Mouse (Mus musculus) limb, embryonic 15.5 days (tissue): ENCODE data around the gene Ceacam15. TPM values are rescaled to one million over a fixed set of nuclear protein-coding genes. Genes with fewer than 3 reads are reported as not detected.
"Not testable (repeated sequence)": the region's sequence is repeated elsewhere in the genome, so short reads cannot be mapped to it uniquely, and the experiment has no call there.

Source experiments
- ATAC-seq: fragments of 200-750 bp; cut with Nextera tagmentation; 2 replicates; pipeline ENCODE4 v1.8.0; 2017; ENCODE audit warnings: low read depth, moderate TSS enrichment; ENCODE audit not compliant: insufficient number of reproducible peaks, low FRiP score, low TSS enrichment
- H3K27ac ChIP-seq: fragments of 300-500 bp; sonication (generic); 2 replicates; pipeline ENCODE4 v1.5.1; 2015; ENCODE audit warnings: moderate library complexity, mild to moderate bottlenecking, inconsistent platforms
- H3K27me3 ChIP-seq: fragments of 300-500 bp; sonication (generic); 2 replicates; pipeline ENCODE4 v1.6.1; 2015; ENCODE audit warnings: inconsistent platforms
- H3K36me3 ChIP-seq: fragments of 300-500 bp; sonication (generic); 2 replicates; pipeline ENCODE4 v1.6.1; 2015; ENCODE audit warnings: inconsistent platforms
- H3K4me1 ChIP-seq: fragments of 300-500 bp; sonication (generic); 2 replicates; pipeline ENCODE4 v1.6.1; 2015; ENCODE audit warnings: inconsistent platforms
- H3K4me2 ChIP-seq: fragments of 300-500 bp; sonication (generic); 2 replicates; pipeline ENCODE4 v1.6.1; 2015; ENCODE audit warnings: mild to moderate bottlenecking, inconsistent platforms
- H3K4me3 ChIP-seq: fragments of 300-500 bp; sonication (generic); 2 replicates; pipeline ENCODE4 v1.5.1; 2015; ENCODE audit warnings: mild to moderate bottlenecking, inconsistent platforms
- H3K9ac ChIP-seq: fragments of 300-500 bp; sonication (generic); 2 replicates; pipeline ENCODE4 v1.6.1; 2015; ENCODE audit warnings: inconsistent platforms
- H3K9me3 ChIP-seq: fragments of 300-500 bp; sonication (generic); 2 replicates; pipeline ENCODE4 v1.6.1; 2016; ENCODE audit warnings: inconsistent platforms
- WGBS: fragments of 180-500 bp; shearing (Covaris S2); methylation state at CpG from one replicate; pipeline ENCODE4 v1.1.7; 2015; 5-methylcytosine and 5-hydroxymethylcytosine counted together
- polyA plus RNA-seq: library from polyadenylated mRNA; unstranded; fragments of >200 nt; fragmentation: Nextera tagmentation; extraction: Ambion mirVana; gene quantifications from 2 replicates; pipeline ENCODE4 v1.2.1, GENCODE M21; 2015

Gene Ceacam15
- not detected in 2 replicates for polyA plus RNA-seq

DNA sequence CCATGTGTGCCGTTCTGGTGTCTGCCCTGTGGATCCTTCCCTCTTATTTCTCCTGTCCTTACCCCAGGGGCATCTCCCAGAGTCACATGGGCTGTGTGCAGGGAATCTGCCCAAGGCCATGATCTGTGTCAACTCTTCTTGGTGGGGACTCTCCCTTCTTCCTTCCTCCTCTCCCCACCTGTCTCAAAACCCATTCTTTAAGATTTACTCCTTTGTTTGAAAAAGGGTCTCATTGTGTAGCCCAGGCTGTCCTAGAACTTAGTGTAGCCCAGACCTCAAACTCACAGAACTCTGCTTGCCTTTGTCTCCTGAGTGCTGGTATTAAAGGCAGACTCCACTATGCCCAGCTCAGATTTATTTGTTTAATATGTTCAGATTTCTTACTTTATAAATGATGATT, at the start of gene Ceacam15:
Ceacam15 (minus strand) TSS at position 101 of the 400 bp plus-strand sequence.
- H3K9ac ChIP-seq = no peak within 1 kb of the TSS
- 48% methylated on average over 1 of the region's 1 CpGs for WGBS
- H3K27ac ChIP-seq = no peak within 1 kb of the TSS
- H3K4me2 ChIP-seq = no peak within 1 kb of the TSS
- no peaks in the 10 kb centered on the region for H3K36me3 ChIP-seq
- H3K4me3 ChIP-seq = no peak within 1 kb of the TSS
- H3K9me3 ChIP-seq = no peaks in the 10 kb centered on the region
- no peak for ATAC-seq
- no peaks in the 10 kb centered on the region for H3K4me1 ChIP-seq
- H3K27me3 ChIP-seq = no peaks in the 10 kb centered on the region

DNA sequence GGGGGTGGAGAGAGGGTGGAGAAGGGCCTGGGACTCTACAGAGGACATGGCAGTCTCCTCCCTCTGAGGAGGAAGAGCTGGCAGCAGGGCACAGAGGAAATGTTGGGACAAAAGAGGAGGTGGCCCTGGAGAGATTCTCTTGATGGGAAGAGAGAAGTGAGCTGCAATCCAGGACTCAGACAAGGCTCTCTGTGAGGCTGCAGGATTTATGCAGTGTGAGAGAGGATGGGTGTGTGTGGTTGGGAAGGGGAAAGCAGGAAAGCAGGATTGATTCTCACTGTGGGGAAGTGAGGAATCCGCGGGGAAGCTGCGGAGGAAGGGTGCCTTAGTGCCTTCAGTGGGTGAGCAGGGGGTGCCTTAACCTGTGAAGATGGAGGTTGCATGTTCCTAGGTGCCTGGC, 47.0 kb upstream of the Ceacam15 start:
- H3K9me3 ChIP-seq, H3K27me3 ChIP-seq, H3K4me1 ChIP-seq, H3K27ac ChIP-seq, H3K4me2 ChIP-seq, H3K36me3 ChIP-seq, H3K9ac ChIP-seq, H3K4me3 ChIP-seq, ATAC-seq: not testable (repeated sequence)
- WGBS = 77% methylated on average over 3 of the region's 3 CpGs

DNA sequence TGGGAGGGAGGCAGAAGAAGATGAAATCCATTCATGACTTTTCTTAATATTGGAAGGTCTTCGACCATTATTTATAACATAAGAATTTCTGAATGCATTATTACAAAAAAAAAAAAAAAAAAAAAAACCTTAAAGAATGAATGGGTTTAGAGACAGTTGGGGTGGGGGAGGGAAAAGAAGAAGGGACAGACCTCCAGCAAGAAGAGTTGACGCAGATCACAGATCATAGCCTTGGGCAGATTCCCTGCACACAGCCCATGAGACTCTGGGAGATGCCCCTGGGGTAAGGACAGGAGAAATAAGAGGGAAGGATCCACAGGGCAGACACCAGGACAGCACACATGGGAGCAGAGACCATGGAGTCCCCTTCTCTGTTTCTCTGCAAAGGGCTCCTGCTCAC, 46.1 kb upstream of the Ceacam15 start, which contains the start of gene Ceacam9:
Ceacam9 (plus strand) TSS at position 301 of the 400 bp plus-strand sequence.
- Histone ChIP-seq H3K9me3 (no peaks in the 10 kb centered on the region), H3K27ac (no peak within 1 kb of the TSS), H3K27me3 (no peaks in the 10 kb centered on the region), H3K4me2 (no peak within 1 kb of the TSS), H3K9ac (no peak within 1 kb of the TSS), H3K4me1 (no peaks in the 10 kb centered on the region), H3K4me3 (no peak within 1 kb of the TSS), H3K36me3 (no peaks in the 10 kb centered on the region)
- WGBS = 71% methylated on average over 2 of the region's 2 CpGs
- ATAC-seq = no peak

DNA sequence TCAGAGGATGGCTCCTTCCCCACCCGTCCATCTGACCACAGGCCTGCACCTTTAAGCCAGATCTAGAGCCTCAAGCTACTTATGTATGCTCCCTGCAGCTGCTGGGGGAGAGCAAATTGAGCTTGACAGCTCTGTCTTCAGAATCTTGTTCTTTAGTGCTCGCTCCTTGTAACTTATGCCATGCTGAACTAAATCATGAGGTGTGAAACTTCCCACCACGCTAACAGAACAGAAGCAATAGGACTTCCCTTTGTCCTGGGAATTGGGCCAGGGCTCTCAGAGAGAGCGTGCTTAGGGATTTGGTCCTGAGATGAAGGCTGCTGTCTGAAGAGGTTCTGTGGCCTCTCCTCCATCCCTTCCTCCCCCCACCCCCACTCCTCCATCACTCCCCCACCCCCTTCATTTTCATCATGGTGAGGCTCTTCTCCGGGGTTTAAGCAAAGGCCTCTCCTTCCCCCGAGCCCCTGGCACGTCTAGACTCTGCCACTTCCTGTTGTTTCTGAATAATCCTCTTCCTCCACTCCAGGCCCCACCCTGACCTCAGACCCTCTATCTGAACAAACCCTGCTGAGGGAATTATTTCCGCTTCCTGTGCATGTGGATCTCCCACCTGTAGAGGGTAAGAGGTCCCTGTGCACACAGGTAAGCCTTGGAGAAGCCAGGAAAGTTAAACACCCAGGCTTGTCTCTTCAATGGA, 41.1 kb upstream of the Ceacam15 start:
- not testable (repeated sequence) for ATAC-seq, H3K4me3 ChIP-seq, H3K4me2 ChIP-seq, H3K36me3 ChIP-seq, H3K4me1 ChIP-seq, H3K9me3 ChIP-seq, H3K27ac ChIP-seq, H3K9ac ChIP-seq, H3K27me3 ChIP-seq
- 36% methylated on average over 8 of the region's 8 CpGs for WGBS

DNA sequence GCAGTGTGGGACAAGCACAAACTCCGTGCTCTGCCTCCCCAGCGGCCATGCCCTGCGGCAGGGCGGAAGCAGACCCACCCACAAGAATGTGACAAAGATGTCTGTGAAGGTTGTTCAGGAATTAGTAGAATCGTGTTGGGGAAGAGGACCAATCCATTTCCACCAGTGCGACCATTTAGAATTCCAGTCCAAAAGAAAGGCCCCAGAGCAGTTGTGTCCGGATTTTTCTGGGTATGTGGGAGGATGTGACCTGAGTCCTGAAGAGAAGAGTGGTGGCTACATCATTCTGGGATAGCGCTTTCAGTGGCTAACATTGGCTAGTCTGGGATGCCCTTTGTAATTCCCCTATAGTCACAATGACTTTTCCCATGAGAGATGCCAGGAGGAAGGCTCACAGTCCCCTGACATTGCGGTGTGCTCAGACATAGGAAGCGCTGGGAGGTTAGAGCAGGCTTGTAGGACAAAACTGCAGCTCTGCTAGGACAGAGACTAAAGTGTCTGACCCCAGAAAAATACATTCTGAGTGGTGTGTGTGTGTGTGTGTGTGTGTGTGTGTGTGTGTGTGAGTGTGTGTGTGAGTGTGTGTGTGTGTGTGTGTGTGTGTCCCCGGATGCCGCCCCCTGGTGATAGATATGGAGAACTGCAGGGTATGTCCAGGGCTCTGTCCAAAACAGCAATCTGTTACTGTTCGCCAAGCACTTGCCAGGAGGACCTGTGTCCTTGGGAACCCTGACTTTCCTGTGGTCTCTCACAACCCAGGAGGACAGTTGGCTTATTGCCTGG, 37.3 kb upstream of the Ceacam15 start:
- Histone ChIP-seq H3K4me2 (no peak overlapping the region), H3K27ac (no peak overlapping the region), H3K4me1 (no peaks in the 10 kb centered on the region), H3K4me3 (no peak overlapping the region), H3K9me3 (no peaks in the 10 kb centered on the region), H3K36me3 (no peaks in the 10 kb centered on the region), H3K9ac (no peak overlapping the region), H3K27me3 (no peaks in the 10 kb centered on the region)
- no peak for ATAC-seq
- WGBS = 68% methylated on average over 13 of the region's 13 CpGs

DNA sequence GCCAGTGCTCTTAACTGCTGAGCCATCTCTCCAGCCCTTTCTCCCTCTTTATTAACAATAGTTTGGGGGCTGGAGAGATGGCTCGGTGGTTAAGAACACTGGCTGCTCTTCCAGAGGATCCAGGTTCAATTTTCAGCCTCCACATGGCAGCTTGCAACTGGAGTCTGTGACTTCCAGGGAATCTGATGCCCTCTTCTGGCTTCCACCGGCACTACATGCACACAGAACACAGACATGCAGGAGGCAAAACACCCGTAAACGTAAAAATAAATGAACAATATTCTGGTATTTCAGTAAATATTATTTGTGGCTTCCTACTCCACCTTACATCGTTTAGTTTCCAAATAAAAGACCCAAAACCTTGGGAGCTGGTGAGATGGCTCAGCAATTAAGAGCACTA, 35.1 kb upstream of the Ceacam15 start:
- no peak overlapping the region for H3K4me2 ChIP-seq
- no peak overlapping the region for H3K4me3 ChIP-seq
- no peak for ATAC-seq
- H3K27me3 ChIP-seq = no peaks in the 10 kb centered on the region
- H3K27ac ChIP-seq = no peak overlapping the region
- H3K4me1 ChIP-seq = peaks cover 7% of the 10 kb centered on the region; the same call in 1 of the 2 replicates
- H3K9ac ChIP-seq = no peak overlapping the region
- no peaks in the 10 kb centered on the region for H3K36me3 ChIP-seq
- 80% methylated on average over 5 of the region's 5 CpGs for WGBS
- no peaks in the 10 kb centered on the region for H3K9me3 ChIP-seq

DNA sequence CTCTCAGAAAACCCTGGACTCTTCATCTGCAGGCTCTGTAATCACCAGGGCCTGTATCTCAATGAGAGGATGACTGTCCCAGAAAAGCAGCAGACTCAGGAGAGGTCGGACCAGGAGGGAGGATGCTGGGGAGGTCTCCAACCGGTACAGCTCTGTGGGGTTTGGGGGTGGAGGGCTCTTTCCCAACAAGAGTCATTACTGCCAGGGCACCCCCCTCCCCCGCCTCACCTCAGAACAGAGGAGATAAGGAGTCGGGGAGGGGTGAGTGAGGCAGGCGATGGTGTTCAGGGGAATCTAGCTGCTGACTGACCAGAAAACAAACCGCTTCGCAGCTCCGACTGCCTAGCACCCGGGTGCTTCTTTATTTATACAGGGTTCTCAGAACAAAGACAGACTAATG, 32.7 kb upstream of the Ceacam15 start:
- 29% methylated on average over 9 of the region's 9 CpGs for WGBS

DNA sequence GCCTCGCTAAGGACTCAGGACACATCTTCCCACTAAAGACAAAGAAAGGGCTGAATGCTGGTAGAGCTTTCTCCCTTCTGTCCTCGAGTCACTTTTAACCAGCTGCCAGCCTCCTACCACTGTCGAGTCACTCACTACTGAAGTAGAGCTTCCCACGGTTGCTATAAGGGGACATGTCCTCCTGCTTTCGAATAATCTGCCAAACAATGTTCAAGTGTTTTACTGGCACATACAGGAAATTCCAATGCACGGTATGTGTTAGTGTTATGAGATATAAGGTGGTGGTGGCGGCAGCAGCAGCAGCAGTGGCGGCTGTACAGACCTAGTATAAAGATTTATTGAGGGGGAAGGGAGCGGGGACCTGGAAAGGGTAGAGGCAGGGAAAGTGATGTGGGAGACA, 30.9 kb upstream of the Ceacam15 start:
- H3K9me3 ChIP-seq = no peaks in the 10 kb centered on the region
- peaks cover 7% of the 10 kb centered on the region; the same call in 1 of the 2 replicates for H3K4me1 ChIP-seq
- no peak for ATAC-seq
- H3K4me3 ChIP-seq = no peak overlapping the region
- no peak overlapping the region for H3K27ac ChIP-seq
- H3K36me3 ChIP-seq = no peaks in the 10 kb centered on the region
- 22% methylated on average over 9 of the region's 9 CpGs for WGBS
- no peaks in the 10 kb centered on the region; the same call in 1 of the 2 replicates for H3K27me3 ChIP-seq
- H3K9ac ChIP-seq = no peak overlapping the region
- no peak overlapping the region for H3K4me2 ChIP-seq

More for the DNA sequence above, 32.7 kb upstream of the Ceacam15 start:
- no peak overlapping the region for H3K4me3 ChIP-seq
- no peak for ATAC-seq
- no peaks in the 10 kb centered on the region for H3K27me3 ChIP-seq
- H3K9me3 ChIP-seq = no peaks in the 10 kb centered on the region
- no peak overlapping the region for H3K4me2 ChIP-seq
- H3K27ac ChIP-seq = no peak overlapping the region
- H3K9ac ChIP-seq = no peak overlapping the region
- no peaks in the 10 kb centered on the region for H3K36me3 ChIP-seq
- H3K4me1 ChIP-seq = peaks cover 7% of the 10 kb centered on the region; the same call in 1 of the 2 replicates

DNA sequence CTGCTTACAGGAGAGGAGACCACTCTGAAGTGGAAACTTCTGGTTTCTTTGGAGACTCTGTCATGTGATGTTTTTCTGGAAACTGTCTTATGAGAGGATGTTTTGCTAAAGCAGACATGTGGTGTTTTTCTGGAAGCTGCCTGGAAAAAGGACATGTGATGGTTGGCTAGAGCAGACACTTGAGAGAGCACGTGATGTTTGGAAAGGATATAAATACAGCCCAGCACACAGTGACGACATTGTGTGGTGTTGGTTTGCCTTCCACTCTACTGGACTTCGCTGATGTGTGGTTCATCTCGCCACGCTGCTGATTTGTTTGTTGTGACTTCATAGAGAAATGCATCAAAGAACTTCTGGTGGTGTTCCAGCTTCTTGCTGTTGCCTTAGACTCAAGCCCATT, 25.1 kb upstream of the Ceacam15 start:
- WGBS = 73% methylated on average over 5 of the region's 5 CpGs
- no peak overlapping the region for H3K9ac ChIP-seq
- no peaks in the 10 kb centered on the region for H3K4me1 ChIP-seq
- H3K4me2 ChIP-seq = no peak overlapping the region
- H3K9me3 ChIP-seq = no peaks in the 10 kb centered on the region
- H3K27ac ChIP-seq = no peak overlapping the region
- ATAC-seq = no peak
- H3K36me3 ChIP-seq = no peaks in the 10 kb centered on the region
- no peaks in the 10 kb centered on the region; the same call in 1 of the 2 replicates for H3K27me3 ChIP-seq
- H3K4me3 ChIP-seq = no peak overlapping the region

DNA sequence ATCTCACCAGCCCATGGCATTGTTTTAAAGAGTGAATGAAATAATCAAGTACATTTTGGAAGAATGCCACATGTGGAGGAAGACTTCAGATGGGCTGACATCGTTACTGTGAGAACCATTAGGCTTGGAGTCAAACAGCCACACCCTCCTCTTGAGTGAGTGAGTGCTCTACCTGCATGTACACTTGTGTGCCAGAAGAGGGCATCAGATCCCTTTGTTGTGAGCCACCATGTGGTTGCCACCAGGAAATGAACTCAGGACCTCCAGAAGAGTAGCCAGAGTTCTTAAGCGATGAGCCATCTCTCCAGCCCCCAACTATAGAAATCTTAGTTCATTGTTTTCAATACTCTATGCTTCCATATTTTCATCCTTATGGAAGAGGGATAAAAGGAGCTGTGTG, 23.5 kb upstream of the Ceacam15 start:
- Histone ChIP-seq H3K27ac (no peak overlapping the region), H3K27me3 (no peaks in the 10 kb centered on the region; the same call in 1 of the 2 replicates), H3K9me3 (no peaks in the 10 kb centered on the region), H3K4me1 (no peaks in the 10 kb centered on the region), H3K9ac (no peak overlapping the region), H3K4me3 (no peak overlapping the region), H3K4me2 (no peak overlapping the region), H3K36me3 (no peaks in the 10 kb centered on the region)
- ATAC-seq = no peak
- WGBS = 45% methylated on average over 2 of the region's 2 CpGs

DNA sequence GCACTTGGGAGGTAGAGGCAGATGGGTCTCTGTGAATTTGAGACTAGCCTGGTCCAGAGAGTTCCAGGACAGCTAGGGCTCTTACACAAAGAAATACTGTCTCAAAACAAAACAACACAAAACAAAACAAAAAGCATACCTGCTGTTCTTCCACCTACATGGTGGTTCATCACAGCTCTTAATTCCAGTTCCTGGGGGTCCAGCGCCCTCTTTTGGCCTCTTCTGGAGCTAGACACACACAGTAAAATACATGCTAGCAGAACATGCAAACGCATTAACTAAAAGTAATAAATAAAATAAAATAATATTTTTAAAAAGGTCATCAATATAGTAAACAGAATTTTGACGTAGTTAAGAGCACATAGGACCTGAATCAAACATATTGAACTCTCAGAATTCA, 19.5 kb upstream of the Ceacam15 start:
- no peaks in the 10 kb centered on the region for H3K36me3 ChIP-seq
- 36% methylated on average over 3 of the region's 3 CpGs for WGBS

DNA sequence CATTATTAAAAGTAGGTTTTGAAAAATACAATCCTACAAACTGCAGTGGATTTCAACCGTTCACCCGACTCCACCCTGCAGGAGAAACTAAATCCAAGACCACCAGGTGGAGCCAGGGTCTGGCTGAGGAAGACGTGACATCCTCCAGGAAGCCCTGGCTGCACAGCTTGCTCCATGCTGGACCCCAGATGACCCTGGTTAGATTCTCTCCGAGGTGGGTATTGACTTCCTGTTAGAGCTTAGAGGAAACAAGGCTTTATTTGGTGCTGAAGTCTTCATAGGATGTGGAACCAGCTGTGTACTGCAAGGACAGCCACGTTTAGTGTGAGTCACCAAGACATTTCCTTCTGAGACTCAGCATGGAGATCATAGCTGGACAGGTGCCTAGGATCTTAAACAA, 13.7 kb upstream of the Ceacam15 start:
- Histone ChIP-seq H3K27ac (no peak overlapping the region), H3K9ac (no peak overlapping the region), H3K4me2 (no peak overlapping the region), H3K36me3 (no peaks in the 10 kb centered on the region), H3K4me1 (no peaks in the 10 kb centered on the region), H3K9me3 (no peaks in the 10 kb centered on the region), H3K27me3 (no peaks in the 10 kb centered on the region), H3K4me3 (no peak overlapping the region)
- ATAC-seq = no peak
- 69% methylated on average over 5 of the region's 5 CpGs for WGBS

More for the DNA sequence above, 19.5 kb upstream of the Ceacam15 start:
- Histone ChIP-seq H3K9ac (no peak overlapping the region), H3K4me3 (no peak overlapping the region), H3K4me1 (no peaks in the 10 kb centered on the region), H3K27ac (no peak overlapping the region), H3K9me3 (no peaks in the 10 kb centered on the region), H3K4me2 (no peak overlapping the region), H3K27me3 (no peaks in the 10 kb centered on the region)
- no peak for ATAC-seq
